Mouse (Mus musculus): ENCODE results near the gene Nlrc5. TPM values are rescaled to one million over a fixed set of nuclear protein-coding genes. Genes with fewer than 3 reads are reported as not detected.

Gene Nlrc5
- polyA plus RNA-seq (2012; rRNA removed) = 9.3 and 12.0 TPM in 2 replicates

DNA sequence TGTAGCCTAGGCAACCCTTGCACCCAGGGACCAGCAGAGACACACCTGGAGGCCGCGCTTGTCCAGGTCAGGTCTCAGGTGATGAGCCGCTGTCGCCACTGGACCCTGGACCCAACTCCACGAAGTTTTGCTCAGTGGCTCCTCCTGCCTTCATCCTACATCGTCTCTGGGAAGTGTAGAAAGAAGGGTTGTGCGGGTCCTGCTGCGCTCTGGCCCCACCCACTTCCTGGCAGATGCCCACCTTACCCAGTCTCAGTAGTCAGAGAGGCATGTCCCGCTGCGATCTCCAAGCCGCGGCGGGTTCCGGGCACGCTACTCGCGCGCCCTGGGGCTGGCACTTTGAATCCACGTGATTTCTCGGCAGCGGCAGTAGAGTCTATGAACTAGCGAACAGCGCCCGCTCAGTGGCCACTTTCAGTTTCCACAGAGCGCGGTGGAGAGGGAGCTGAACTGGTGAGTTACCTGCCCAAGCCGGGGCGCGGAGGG is at the start of gene Nlrc5:
Gene Nlrc5 (plus strand): TSS at position 376 of the 486 bp plus-strand sequence.
- TF ChIP-seq POLR2A (IDR thresholded peaks at IDR 0.05; ENCODE audit: borderline replicate concordance, extremely low read depth, low read depth, low read length) (no peak; the same call in 1 of the 2 replicates), CTCF (IDR thresholded peaks at IDR 0.05; ENCODE audit: insufficient read depth, low read length) (no peak)
- Histone ChIP-seq H3K4me3 (replicated peaks; ENCODE audit: extremely low read depth, low read depth, low read length) (peak within 1 kb of the TSS; percentile 78), H3K4me1 (ENCODE audit: control insufficient read depth, insufficient read depth, low read length) (no peaks in the 10 kb centered on the region; the same call in 1 of the 2 replicates)
- peak; percentile 72 for DNase-seq
- WGBS = 2% methylated on average over 29 of the region's 29 CpGs

DNA sequence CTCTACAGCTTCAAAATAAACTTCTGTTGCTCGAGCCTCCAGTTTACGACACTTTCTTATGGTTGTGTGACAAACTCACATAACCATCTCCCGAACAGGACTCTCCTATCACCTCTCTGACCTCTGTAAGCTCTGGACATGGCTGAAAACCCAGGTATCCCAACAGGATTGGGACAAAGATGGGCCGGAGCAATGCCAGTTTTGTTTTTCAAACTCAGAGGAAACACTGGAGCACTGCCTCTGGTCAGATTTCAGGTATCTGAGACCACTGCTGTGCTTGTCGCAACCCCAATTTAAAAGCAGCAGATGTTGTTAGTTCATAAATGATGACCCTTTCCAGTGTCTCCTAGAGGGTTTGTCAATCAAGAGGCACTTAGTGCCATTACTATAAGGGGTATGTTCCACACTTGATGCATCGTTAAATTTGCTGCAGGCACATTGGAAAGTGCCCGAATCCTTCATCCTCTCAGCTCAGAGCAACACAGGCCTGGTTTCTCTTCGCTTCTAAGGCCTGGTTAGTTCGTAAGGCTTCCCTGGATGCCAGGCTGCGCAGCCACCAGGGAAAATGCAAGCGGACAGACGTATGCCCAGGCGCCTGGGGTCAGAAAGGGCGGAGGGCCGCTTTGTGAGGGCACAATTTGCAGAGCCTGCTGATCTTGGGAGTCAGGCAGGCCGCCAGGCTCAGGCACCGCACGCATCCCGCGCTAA is 48.5 kb upstream of the Nlrc5 start:
- DNase-seq = no peak
- Histone ChIP-seq H3K4me3 (replicated peaks; ENCODE audit: extremely low read depth, low read depth, low read length) (peak overlapping the region; percentile 97), H3K4me1 (ENCODE audit: control insufficient read depth, insufficient read depth, low read length) (peaks cover 10% of the 10 kb centered on the region)
- 25% methylated on average over 20 of the region's 20 CpGs for WGBS
- TF ChIP-seq POLR2A (IDR thresholded peaks at IDR 0.05; ENCODE audit: borderline replicate concordance, extremely low read depth, low read depth, low read length) = no peak
- no peak for TF ChIP-seq CTCF (IDR thresholded peaks at IDR 0.05; ENCODE audit: insufficient read depth, low read length)

DNA sequence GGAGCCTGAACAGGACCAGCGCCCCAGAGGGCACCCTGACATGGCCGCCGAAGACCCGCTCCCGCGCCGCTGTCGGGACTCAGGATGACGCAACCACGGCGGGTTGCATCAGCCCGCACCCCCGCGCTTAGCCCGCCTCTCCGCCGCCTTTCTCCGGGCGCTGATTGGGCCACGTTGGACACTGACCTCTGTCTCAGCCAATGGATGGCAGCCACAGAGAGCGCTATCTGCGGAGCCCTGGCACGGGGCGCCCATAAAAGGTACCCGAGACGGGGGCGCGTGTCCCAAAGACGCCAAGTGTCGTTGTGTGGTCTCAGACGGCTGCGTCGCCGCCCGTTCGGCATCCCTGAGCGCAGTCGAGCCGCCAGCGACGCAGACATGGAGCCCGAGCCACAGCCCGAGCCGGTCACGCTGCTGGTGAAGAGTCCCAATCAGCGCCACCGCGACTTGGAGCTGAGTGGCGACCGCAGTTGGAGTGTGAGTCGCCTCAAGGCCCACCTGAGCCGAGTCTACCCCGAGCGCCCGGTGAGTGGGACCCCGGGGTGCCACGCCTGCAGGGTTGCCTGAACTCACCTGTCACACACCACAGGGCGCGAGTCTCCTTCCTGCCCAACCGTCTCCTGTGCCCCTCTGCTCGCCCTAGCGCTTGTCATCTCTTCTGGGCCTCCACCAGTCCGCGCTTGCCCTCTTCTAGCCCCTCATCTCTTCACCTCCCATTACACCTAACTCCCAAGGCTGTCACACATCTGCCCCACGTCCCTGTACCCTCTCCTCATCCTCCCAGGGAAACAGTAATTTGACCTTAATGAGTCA is 47.7 kb upstream of the Nlrc5 start, which contains the start of gene Herpud1:
Gene Herpud1 (plus strand): TSS at position 225 of the 813 bp plus-strand sequence.
- under 1% methylated on average over 65 of the region's 65 CpGs for WGBS
- peak; percentile 98 for DNase-seq
- TF ChIP-seq CTCF (IDR thresholded peaks at IDR 0.05; ENCODE audit: insufficient read depth, low read length) = no peak
- peak; percentile 82 for TF ChIP-seq POLR2A (IDR thresholded peaks at IDR 0.05; ENCODE audit: borderline replicate concordance, extremely low read depth, low read depth, low read length)
- Histone ChIP-seq H3K4me3 (replicated peaks; ENCODE audit: extremely low read depth, low read depth, low read length) (peak within 1 kb of the TSS; percentile 97), H3K4me1 (ENCODE audit: control insufficient read depth, insufficient read depth, low read length) (peaks cover 10% of the 10 kb centered on the region)

DNA sequence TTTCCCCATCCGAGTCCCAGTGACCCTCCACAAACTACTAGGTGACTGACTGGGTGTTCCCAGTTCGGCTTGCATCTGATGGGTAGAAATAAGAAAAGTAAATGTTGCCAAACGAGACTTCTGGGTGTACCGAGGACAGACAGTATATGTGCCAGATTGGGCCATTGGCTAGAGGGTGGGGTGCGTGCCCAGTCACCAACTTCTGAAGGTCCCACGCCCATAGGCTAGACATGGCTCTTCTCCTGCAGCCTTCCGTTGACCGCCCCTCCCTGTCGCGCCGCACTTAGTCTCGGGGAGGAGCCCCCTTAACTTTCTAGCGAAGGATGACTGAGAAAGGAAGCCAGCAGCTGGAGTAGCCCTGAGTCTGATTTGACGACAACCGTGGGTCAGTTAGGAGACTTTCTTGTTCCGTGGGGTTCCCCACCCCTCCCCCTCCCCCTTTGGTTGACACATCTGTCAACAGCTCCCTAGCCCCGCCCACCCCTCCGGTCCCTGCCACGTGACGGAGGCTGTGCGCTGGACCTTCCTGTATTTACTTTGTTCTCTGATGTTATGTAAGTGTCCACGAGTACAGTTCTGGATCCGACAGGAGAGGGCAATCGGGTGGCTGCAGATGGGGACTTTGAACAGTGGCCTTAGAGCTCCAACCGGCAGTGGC is 47.0 kb upstream of the Nlrc5 start:
- no peak for TF ChIP-seq CTCF (IDR thresholded peaks at IDR 0.05; ENCODE audit: insufficient read depth, low read length)
- peak; percentile 63 for TF ChIP-seq POLR2A (IDR thresholded peaks at IDR 0.05; ENCODE audit: borderline replicate concordance, extremely low read depth, low read depth, low read length)
- DNase-seq = peak; percentile 90
- under 1% methylated on average over 25 of the region's 25 CpGs for WGBS
- peaks cover 10% of the 10 kb centered on the region for H3K4me1 ChIP-seq (ENCODE audit: control insufficient read depth, insufficient read depth, low read length)
- H3K4me3 ChIP-seq (replicated peaks; ENCODE audit: extremely low read depth, low read depth, low read length) = peak overlapping the region; percentile 73

DNA sequence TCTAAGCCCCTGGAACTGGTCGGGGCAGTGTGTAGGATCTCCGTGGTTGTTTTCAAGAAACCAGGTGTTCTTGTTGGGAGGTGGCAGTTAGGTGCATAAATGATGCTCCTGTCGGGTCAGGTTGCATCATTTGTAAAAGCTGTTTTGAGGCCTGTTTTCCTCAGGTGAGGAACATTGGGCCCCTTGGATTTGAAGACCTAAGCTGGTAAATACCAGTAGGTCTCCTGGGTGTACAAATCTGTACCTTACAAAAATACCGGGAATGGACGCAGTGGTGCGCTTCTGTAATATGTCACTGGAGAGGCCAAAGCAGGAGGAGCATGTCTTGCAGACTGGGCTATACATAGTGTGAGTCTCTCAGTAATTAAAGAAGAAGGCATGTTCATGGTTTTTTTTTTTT is 46.4 kb upstream of the Nlrc5 start:
- Histone ChIP-seq H3K4me1 (ENCODE audit: control insufficient read depth, insufficient read depth, low read length) (peaks cover 10% of the 10 kb centered on the region), H3K4me3 (replicated peaks; ENCODE audit: extremely low read depth, low read depth, low read length) (peak overlapping the region; percentile 73)
- TF ChIP-seq CTCF (IDR thresholded peaks at IDR 0.05; ENCODE audit: insufficient read depth, low read length) (no peak), POLR2A (IDR thresholded peaks at IDR 0.05; ENCODE audit: borderline replicate concordance, extremely low read depth, low read depth, low read length) (no peak)
- DNase-seq = no peak
- 11% methylated on average over 6 of the region's 6 CpGs for WGBS

DNA sequence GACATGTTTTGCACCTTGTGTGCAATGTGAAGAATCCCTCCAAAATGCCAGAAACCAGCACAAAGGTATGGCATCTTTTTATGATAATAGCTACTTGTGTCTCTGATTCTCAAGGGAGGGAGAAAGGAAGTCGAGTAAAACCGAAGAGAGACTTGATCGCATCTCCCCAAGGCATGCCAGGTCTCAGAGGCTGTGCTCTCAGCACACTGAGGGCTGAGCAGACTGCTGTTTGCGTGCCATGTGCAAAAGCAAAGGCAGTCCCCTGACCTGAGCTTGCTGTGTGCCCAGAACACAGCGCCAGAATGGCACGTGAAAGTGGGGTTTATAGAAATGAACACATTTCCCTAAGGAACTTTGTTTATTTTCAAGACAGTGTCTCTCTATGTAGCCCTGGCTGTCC is 44.6 kb upstream of the Nlrc5 start:
- H3K4me1 ChIP-seq (ENCODE audit: control insufficient read depth, insufficient read depth, low read length) = peaks cover 10% of the 10 kb centered on the region
- TF ChIP-seq POLR2A (IDR thresholded peaks at IDR 0.05; ENCODE audit: borderline replicate concordance, extremely low read depth, low read depth, low read length) (no peak), CTCF (IDR thresholded peaks at IDR 0.05; ENCODE audit: insufficient read depth, low read length) (no peak)
- no peak for DNase-seq
- WGBS = 86% methylated on average over 6 of the region's 6 CpGs
- no peak overlapping the region for H3K4me3 ChIP-seq (replicated peaks; ENCODE audit: extremely low read depth, low read depth, low read length)

DNA sequence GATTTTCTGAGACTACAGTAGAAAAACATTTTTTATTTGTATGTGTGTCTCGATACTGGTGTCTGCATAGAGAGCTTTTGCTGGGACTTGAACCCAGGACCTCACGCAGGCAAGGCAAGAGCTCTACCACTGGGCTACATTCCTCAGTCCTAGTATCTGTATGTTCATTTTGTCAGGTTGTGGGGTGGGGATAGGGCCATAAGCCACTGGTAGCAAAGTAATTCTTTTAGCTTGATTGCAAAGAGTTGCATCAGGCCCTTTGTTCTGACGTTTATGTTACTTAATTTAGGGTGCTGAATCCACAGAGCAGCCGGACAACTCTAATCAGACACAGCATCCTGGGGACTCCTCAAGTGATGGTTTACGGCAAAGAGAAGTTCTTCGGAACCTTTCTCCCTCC is 43.7 kb upstream of the Nlrc5 start:
- Histone ChIP-seq H3K4me3 (replicated peaks; ENCODE audit: extremely low read depth, low read depth, low read length) (no peak overlapping the region), H3K4me1 (ENCODE audit: control insufficient read depth, insufficient read depth, low read length) (peaks cover 10% of the 10 kb centered on the region)
- no peak for DNase-seq
- 83% methylated on average over 6 of the region's 6 CpGs for WGBS
- TF ChIP-seq POLR2A (IDR thresholded peaks at IDR 0.05; ENCODE audit: borderline replicate concordance, extremely low read depth, low read depth, low read length) (no peak), CTCF (IDR thresholded peaks at IDR 0.05; ENCODE audit: insufficient read depth, low read length) (no peak)

DNA sequence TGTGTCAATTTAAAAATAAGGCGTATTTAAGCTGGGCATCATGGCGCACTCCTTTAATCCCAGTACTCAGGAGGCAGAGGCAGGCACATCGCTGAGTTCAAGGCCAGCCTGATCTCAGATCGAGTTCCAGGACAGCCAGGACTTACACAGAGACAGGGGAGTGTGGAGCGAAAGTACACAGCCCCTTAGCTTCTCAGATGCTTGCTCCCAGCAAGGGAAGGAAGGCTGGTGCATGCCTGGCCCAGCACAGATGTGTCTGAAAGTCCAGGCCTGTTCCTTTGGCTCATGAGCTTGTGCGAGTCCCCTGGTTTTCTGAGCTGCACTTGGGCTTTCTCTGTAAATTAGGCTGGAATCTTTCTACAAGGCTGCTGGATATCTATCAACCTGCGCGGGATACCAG is 43.2 kb upstream of the Nlrc5 start:
- no peak for TF ChIP-seq CTCF (IDR thresholded peaks at IDR 0.05; ENCODE audit: insufficient read depth, low read length)
- TF ChIP-seq POLR2A (IDR thresholded peaks at IDR 0.05; ENCODE audit: borderline replicate concordance, extremely low read depth, low read depth, low read length) = no peak
- Histone ChIP-seq H3K4me3 (replicated peaks; ENCODE audit: extremely low read depth, low read depth, low read length) (no peak overlapping the region), H3K4me1 (ENCODE audit: control insufficient read depth, insufficient read depth, low read length) (peaks cover 7% of the 10 kb centered on the region)
- DNase-seq = no peak
- 99% methylated on average over 8 of the region's 8 CpGs for WGBS

DNA sequence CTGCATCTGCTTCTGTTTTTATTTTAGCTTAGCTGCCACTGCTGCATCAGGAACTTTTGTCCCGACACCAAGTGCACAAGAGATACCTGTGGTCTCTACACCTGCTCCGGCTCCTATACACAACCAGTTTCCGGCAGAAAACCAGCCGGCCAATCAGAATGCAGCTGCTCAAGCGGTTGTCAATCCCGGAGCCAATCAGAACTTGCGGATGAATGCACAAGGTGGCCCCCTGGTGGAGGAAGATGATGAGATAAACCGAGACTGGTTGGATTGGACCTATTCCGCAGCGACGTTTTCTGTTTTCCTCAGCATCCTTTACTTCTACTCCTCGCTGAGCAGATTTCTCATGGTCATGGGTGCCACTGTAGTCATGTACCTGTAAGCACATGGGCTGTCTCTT is 42.0 kb upstream of the Nlrc5 start:
- TF ChIP-seq POLR2A (IDR thresholded peaks at IDR 0.05; ENCODE audit: borderline replicate concordance, extremely low read depth, low read depth, low read length) = no peak
- 74% methylated on average over 12 of the region's 12 CpGs for WGBS
- DNase-seq = no peak

More for the DNA sequence above, 42.0 kb upstream of the Nlrc5 start:
- Histone ChIP-seq H3K4me3 (replicated peaks; ENCODE audit: extremely low read depth, low read depth, low read length) (no peak overlapping the region), H3K4me1 (ENCODE audit: control insufficient read depth, insufficient read depth, low read length) (peaks cover 7% of the 10 kb centered on the region)
